Mouse (Mus musculus) heart, embryonic 11.5 days (tissue): ENCODE measurements at regions not wholly inside any gene's neighbourhood (a gene's known extent, or its start where the extent isn't known, plus 50 kb on each side); places are given as distances from the start of the nearest gene placed in this dataset.

Experiments used
- ATAC-seq: fragments of 200-750 bp; cut with Nextera tagmentation; replicated peaks from 2 replicates; pipeline ENCODE4 v1.8.0; 2017; ENCODE audit warnings: moderate library complexity; ENCODE audit not compliant: insufficient number of reproducible peaks, low FRiP score, low TSS enrichment
- H3K27ac ChIP-seq: fragments of 300-500 bp; sonication (generic); 2 replicates; pipeline ENCODE4 v1.5.1; 2014; ENCODE audit warnings: mild to moderate bottlenecking, low read depth, low read length
- H3K27me3 ChIP-seq: fragments of 300-500 bp; sonication (generic); 2 replicates; pipeline ENCODE4 v1.6.1; 2014; ENCODE audit warnings: mild to moderate bottlenecking, low read length, mixed read lengths; ENCODE audit not compliant: control insufficient read depth, insufficient read depth
- H3K36me3 ChIP-seq: fragments of 300-500 bp; sonication (generic); 2 replicates; pipeline ENCODE4 v1.6.1; 2014; ENCODE audit warnings: mild to moderate bottlenecking, low read length, moderate library complexity, mixed read lengths; ENCODE audit not compliant: control insufficient read depth, insufficient read depth
- H3K4me1 ChIP-seq: fragments of 300-500 bp; sonication (generic); 2 replicates; pipeline ENCODE4 v1.6.1; 2014; ENCODE audit warnings: low read length; ENCODE audit not compliant: control insufficient read depth, insufficient read depth
- H3K4me2 ChIP-seq: fragments of 300-500 bp; sonication (generic); 2 replicates; pipeline ENCODE4 v1.6.1; 2014; ENCODE audit warnings: mild to moderate bottlenecking, moderate library complexity
- H3K4me3 ChIP-seq: fragments of 300-500 bp; sonication (generic); 2 replicates; pipeline ENCODE4 v1.5.1; 2014; ENCODE audit warnings: low read depth, low read length
- H3K9ac ChIP-seq: fragments of 300-500 bp; sonication (generic); 2 replicates; pipeline ENCODE4 v1.6.1; 2014; ENCODE audit warnings: mild to moderate bottlenecking, low read depth, low read length, moderate library complexity
- H3K9me3 ChIP-seq: fragments of 300-500 bp; sonication (generic); replicated peaks from 2 replicates; pipeline ENCODE4 v1.6.1; 2016; ENCODE audit warnings: low read length; ENCODE audit not compliant: control insufficient read depth
- WGBS: fragments of 180-500 bp; shearing (Covaris S2); extraction: QIAGEN DNeasy Blood & Tissue Kit; methylation state at CpG from one replicate; pipeline ENCODE4 v1.1.7; 2014; ENCODE audit not compliant: insufficient replicate concordance; 5-methylcytosine and 5-hydroxymethylcytosine counted together

GRCm38 (mm10) chr15:62823861-62824518 lies 1021.0 kb downstream of the Gsdmc2 start:
- Histone ChIP-seq H3K4me2 (no peak overlapping the region), H3K36me3 (no peaks in the 10 kb centered on the region), H3K9me3 (no peaks in the 10 kb centered on the region), H3K9ac (no peak overlapping the region), H3K4me3 (no peak overlapping the region), H3K27ac (no peak overlapping the region), H3K4me1 (no peaks in the 10 kb centered on the region), H3K27me3 (no peaks in the 10 kb centered on the region)
- 42% methylated on average over 1 of the region's 1 CpGs for WGBS
- no peak for ATAC-seq

- no peaks in the 10 kb centered on the region for H3K4me1 ChIP-seq
- no peaks in the 10 kb centered on the region for H3K27me3 ChIP-seq
- H3K4me2 ChIP-seq, result no peak overlapping the region
- H3K9ac ChIP-seq, result no peak overlapping the region
- ATAC-seq, result no peak
- H3K9me3 ChIP-seq, result no peaks in the 10 kb centered on the region
- H3K27ac ChIP-seq, result no peak overlapping the region
- no peak overlapping the region for H3K4me3 ChIP-seq
- no peaks in the 10 kb centered on the region for H3K36me3 ChIP-seq
Measured at GRCm38 (mm10) chr15:62822305-62822704, 1022.7 kb downstream of the Gsdmc2 start.

- ATAC-seq, result no peak
- H3K36me3 ChIP-seq, result no peaks in the 10 kb centered on the region
- H3K4me2 ChIP-seq, result no peak overlapping the region
- no peak overlapping the region for H3K27ac ChIP-seq
- no peak overlapping the region for H3K4me3 ChIP-seq
- 63% methylated on average over 1 of the region's 1 CpGs for WGBS
- no peaks in the 10 kb centered on the region for H3K9me3 ChIP-seq
- H3K9ac ChIP-seq, result no peak overlapping the region
- H3K4me1 ChIP-seq, result no peaks in the 10 kb centered on the region
- no peaks in the 10 kb centered on the region for H3K27me3 ChIP-seq
Measured at GRCm38 (mm10) chr15:62813093-62813492, 1031.9 kb downstream of the Gsdmc2 start.

GRCm38 (mm10) chr15:62812026-62812425 lies 1033.0 kb downstream of the Gsdmc2 start:
- Histone ChIP-seq H3K4me1 (no peaks in the 10 kb centered on the region), H3K9ac (no peak overlapping the region), H3K9me3 (no peaks in the 10 kb centered on the region), H3K27ac (no peak overlapping the region), H3K27me3 (no peaks in the 10 kb centered on the region), H3K4me2 (no peak overlapping the region), H3K4me3 (no peak overlapping the region), H3K36me3 (no peaks in the 10 kb centered on the region)
- ATAC-seq, result no peak
- 66% methylated on average over 2 of the region's 2 CpGs for WGBS

- Histone ChIP-seq H3K9me3 (no peaks in the 10 kb centered on the region), H3K4me1 (no peaks in the 10 kb centered on the region), H3K27ac (no peak overlapping the region), H3K9ac (no peak overlapping the region), H3K36me3 (no peaks in the 10 kb centered on the region), H3K4me3 (no peak overlapping the region), H3K27me3 (no peaks in the 10 kb centered on the region), H3K4me2 (no peak overlapping the region)
- no peak for ATAC-seq
- WGBS, result 71% methylated on average over 3 of the region's 3 CpGs
Measured at GRCm38 (mm10) chr15:62809320-62809719, 1035.7 kb downstream of the Gsdmc2 start.

- Histone ChIP-seq H3K9me3 (no peaks in the 10 kb centered on the region), H3K27ac (no peak overlapping the region), H3K36me3 (no peaks in the 10 kb centered on the region), H3K4me2 (no peak overlapping the region), H3K27me3 (no peaks in the 10 kb centered on the region), H3K4me3 (no peak overlapping the region), H3K9ac (no peak overlapping the region), H3K4me1 (no peaks in the 10 kb centered on the region)
- WGBS, result 65% methylated on average over 4 of the region's 4 CpGs
- no peak for ATAC-seq
Measured at GRCm38 (mm10) chr15:62808087-62808808, 1036.7 kb downstream of the Gsdmc2 start.

- Histone ChIP-seq H3K36me3 (no peaks in the 10 kb centered on the region), H3K4me1 (no peaks in the 10 kb centered on the region), H3K9ac (no peak overlapping the region), H3K27me3 (no peaks in the 10 kb centered on the region), H3K4me3 (no peak overlapping the region), H3K4me2 (no peak overlapping the region), H3K27ac (no peak overlapping the region), H3K9me3 (no peaks in the 10 kb centered on the region)
- 81% methylated on average over 1 of the region's 1 CpGs for WGBS
- no peak for ATAC-seq
Measured at GRCm38 (mm10) chr15:62807364-62807763, 1037.6 kb downstream of the Gsdmc2 start.

GRCm38 (mm10) chr15:62802770-62803169 lies 1042.2 kb downstream of the Gsdmc2 start:
- Histone ChIP-seq H3K27me3 (no peaks in the 10 kb centered on the region), H3K9ac (no peak overlapping the region), H3K36me3 (no peaks in the 10 kb centered on the region), H3K4me3 (no peak overlapping the region), H3K9me3 (no peaks in the 10 kb centered on the region), H3K4me1 (no peaks in the 10 kb centered on the region), H3K4me2 (no peak overlapping the region), H3K27ac (no peak overlapping the region)
- no peak for ATAC-seq

GRCm38 (mm10) chr15:62798731-62799130 lies 1046.2 kb downstream of the Gsdmc2 start:
- Histone ChIP-seq H3K4me2 (no peak overlapping the region), H3K9ac (no peak overlapping the region), H3K9me3 (no peaks in the 10 kb centered on the region), H3K27ac (no peak overlapping the region), H3K36me3 (no peaks in the 10 kb centered on the region), H3K4me1 (no peaks in the 10 kb centered on the region), H3K27me3 (no peaks in the 10 kb centered on the region), H3K4me3 (no peak overlapping the region)
- ATAC-seq, result no peak
- WGBS, result 66% methylated on average over 4 of the region's 4 CpGs
